Mouse (Mus musculus): ENCODE data around the gene Pim3.

DNA sequence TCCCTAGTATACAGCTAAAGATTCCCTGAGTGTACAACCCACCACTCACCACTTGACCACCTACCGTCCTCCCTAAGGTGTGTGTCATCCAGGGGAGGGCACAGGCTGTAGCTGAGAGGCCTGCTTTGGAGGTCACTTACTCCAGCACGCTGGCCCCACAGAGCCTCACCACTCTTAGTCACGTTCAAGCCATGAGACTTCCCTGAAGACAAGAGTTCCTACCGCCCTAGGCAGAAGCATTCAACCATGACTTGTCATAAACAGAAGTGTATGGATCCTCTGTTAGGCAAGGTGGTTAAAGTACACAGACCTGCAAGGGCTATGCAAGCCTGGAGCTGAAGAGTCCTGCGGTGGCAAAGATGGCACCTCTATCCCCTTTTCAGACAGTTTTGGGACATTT, 31.3 kb upstream of the Pim3 start:
- TF ChIP-seq MAFK (IDR thresholded peaks at IDR 0.05; ENCODE audit: insufficient replicate concordance, low read length) (no peak), ZMIZ1 (IDR thresholded peaks at IDR 0.05; ENCODE audit: low read depth, low read length) (no peak), ETS1 (conservative IDR thresholded peaks at IDR 0.05; ENCODE audit: low read depth, low read length) (no peak), POLR2A (IDR thresholded peaks at IDR 0.05; ENCODE audit: low read depth, low read length) (no peak), CTCF (conservative IDR thresholded peaks at IDR 0.05 in 1 of 2, IDR thresholded peaks at IDR 0.05 in 1 of 2; ENCODE audit: low read depth in 2 of 2, low read length in 2 of 2) (no peak), NRF1 (IDR thresholded peaks at IDR 0.05; ENCODE audit: low read depth, low read length) (no peak), USF2 (conservative IDR thresholded peaks at IDR 0.05; ENCODE audit: low read depth, low read length) (no peak), EP300 (IDR thresholded peaks at IDR 0.05; ENCODE audit: low read length) (no peak), TBP (conservative IDR thresholded peaks at IDR 0.05; ENCODE audit: low read depth, low read length) (no peak), NELFE (IDR thresholded peaks at IDR 0.05; ENCODE audit: low read depth, low read length) (no peak), ZC3H11A (IDR thresholded peaks at IDR 0.05; ENCODE audit: low read depth, low read length) (no peak), GABPA (IDR thresholded peaks at IDR 0.05; ENCODE audit: insufficient replicate concordance, low read depth, low read length) (no peak)

Measured in CH12.LX (cell line).